Mouse (Mus musculus) stomach, postnatal 0 days (tissue): ENCODE measurements around the gene Cyba.
A peak's percentile ranks its signal among the peaks of the same experiment; 100 is the strongest.

Experiments
- CTCF ChIP-seq: IDR thresholded peaks from 2 replicates; pipeline ENCODE4 v1.5.1; 2016; ENCODE audit warnings: antibody characterized with exemption, low read depth, mild to moderate bottlenecking, moderate library complexity
- EP300 ChIP-seq: optimal IDR thresholded peaks from 2 replicates; pipeline ENCODE3; 2016; ENCODE audit warnings: antibody characterized with exemption

GRCm38 (mm10) chr8:122389357-122389756, 43.4 kb downstream of the Cyba start:
- TF ChIP-seq CTCF (peak; percentile 49), EP300 (no peak)
